Mouse (Mus musculus) CH12.LX (cell line): ENCODE measurements at regions not wholly inside any gene's neighbourhood (a gene's known extent, or its start where the extent isn't known, plus 50 kb on each side); places are given as distances from the start of the nearest gene placed in this dataset.
A peak's percentile ranks its signal among the peaks of the same experiment; 100 is the strongest.

Experiments
- DNase-seq: peaks from one replicate; pipeline ENCODE4 v3.0.0-alpha.2; 2013; ENCODE audit errors: extremely low read depth
- H3K27ac ChIP-seq: 2 replicates; pipeline ENCODE4 v1.5.1; 2012; ENCODE audit warnings: low read depth, mild to moderate bottlenecking, control low read depth, moderate library complexity; ENCODE audit not compliant: insufficient read depth
- H3K27me3 ChIP-seq: replicated peaks from 2 replicates; pipeline ENCODE3; 2012; ENCODE audit warnings: inconsistent platforms
- H3K36me3 ChIP-seq, 2 experiments: replicated peaks in 1 of 2; 2 replicates each; pipeline versions ENCODE3 to v1.6.1; 2012; ENCODE audit warnings: inconsistent platforms in 1 of 2, low read length in 1 of 2, mild to moderate bottlenecking in 1 of 2, mixed read lengths in 1 of 2, moderate library complexity in 1 of 2; ENCODE audit not compliant: control insufficient read depth in 1 of 2, insufficient read depth in 1 of 2
- H3K4me1 ChIP-seq, 2 experiments: 2 replicates each; pipeline ENCODE4 v1.6.1; 2012; ENCODE audit warnings: inconsistent platforms in 1 of 2, moderate library complexity in 1 of 2; ENCODE audit not compliant: insufficient read depth in 2 of 2, control insufficient read depth in 1 of 2
- H3K4me2 ChIP-seq: 2 replicates; pipeline ENCODE4 v1.6.1; 2012; ENCODE audit warnings: low read depth, mild to moderate bottlenecking, control low read depth; ENCODE audit not compliant: poor library complexity, insufficient read depth, severe bottlenecking
- H3K4me3 ChIP-seq, 3 experiments: fragments of 150-350 bp in 1 of 3; sonication (generic) in 1 of 3; replicated peaks in 1 of 3; 2 replicates each; pipeline versions ENCODE3 to v1.5.1; 2011 to 2012; ENCODE audit warnings: low read depth in 2 of 3, low read length in 2 of 3, mild to moderate bottlenecking in 2 of 3, moderate library complexity in 2 of 3, control low read depth in 1 of 3, improper control_type of control experiment in 1 of 3, inconsistent platforms in 1 of 3, mixed read lengths in 1 of 3; ENCODE audit not compliant: poor library complexity in 1 of 3
- H3K79me2 ChIP-seq: replicated peaks from 2 replicates; pipeline ENCODE4 v1.6.1; 2012; ENCODE audit warnings: mild to moderate bottlenecking, moderate library complexity; ENCODE audit not compliant: control insufficient read depth, poor library complexity, insufficient read depth, severe bottlenecking; ENCODE audit errors: extremely low read depth
- H3K9ac ChIP-seq: 2 replicates; pipeline ENCODE4 v1.6.1; 2012; ENCODE audit warnings: low read depth, mild to moderate bottlenecking, control low read depth, moderate library complexity; ENCODE audit not compliant: insufficient read depth
- H3K9me3 ChIP-seq: replicated peaks from 2 replicates; pipeline ENCODE3; 2012; ENCODE audit warnings: low read length, inconsistent platforms, mixed read lengths
- BHLHE40 ChIP-seq: IDR thresholded peaks from 2 replicates; pipeline ENCODE4 v1.6.1; 2011; ENCODE audit warnings: mild to moderate bottlenecking, low read depth, low read length, improper control_type of control experiment
- CTCF ChIP-seq, 2 experiments: IDR thresholded peaks in 1 of 2; conservative IDR thresholded peaks in 1 of 2; 2 replicates each; pipeline ENCODE4 v1.5.1; 2011 to 2012; ENCODE audit warnings: low read depth in 2 of 2, low read length in 2 of 2, improper control_type of control experiment in 1 of 2, inconsistent platforms in 1 of 2, mild to moderate bottlenecking in 1 of 2, moderate library complexity in 1 of 2
- E2F4 ChIP-seq: IDR thresholded peaks from 2 replicates; pipeline ENCODE4 v1.6.1; 2011; ENCODE audit warnings: low read depth, low read length, improper control_type of control experiment; ENCODE audit not compliant: insufficient replicate concordance
- EP300 ChIP-seq: IDR thresholded peaks from 2 replicates; pipeline ENCODE4 v1.6.1; 2011; ENCODE audit warnings: low read length, improper control_type of control experiment
- IRF4 ChIP-seq: IDR thresholded peaks from 2 replicates; pipeline ENCODE4 v1.6.1; 2014; ENCODE audit warnings: low read depth, mild to moderate bottlenecking, inconsistent platforms, low read length, improper control_type of control experiment
- JUN ChIP-seq: IDR thresholded peaks from 2 replicates; pipeline ENCODE4 v1.6.1; 2011; ENCODE audit warnings: low read depth, mild to moderate bottlenecking, low read length, improper control_type of control experiment, moderate library complexity; ENCODE audit not compliant: insufficient read depth
- JUND ChIP-seq: conservative IDR thresholded peaks from 2 replicates; pipeline ENCODE4 v1.6.1; 2011; ENCODE audit warnings: low read depth, low read length, improper control_type of control experiment
- MAZ ChIP-seq: IDR thresholded peaks from 2 replicates; pipeline ENCODE4 v1.6.1; 2012; ENCODE audit warnings: low read depth, mild to moderate bottlenecking, inconsistent platforms, low read length, improper control_type of control experiment, moderate library complexity
- MEF2A ChIP-seq: IDR thresholded peaks from 2 replicates; pipeline ENCODE4 v1.6.1; 2014; ENCODE audit warnings: low read depth, mild to moderate bottlenecking, inconsistent platforms, low read length, improper control_type of control experiment, borderline replicate concordance
- MYC ChIP-seq: IDR thresholded peaks from 2 replicates; pipeline ENCODE4 v1.6.1; 2011; ENCODE audit warnings: low read depth, mild to moderate bottlenecking, improper control_type of control experiment, low read length
- NELFE ChIP-seq: IDR thresholded peaks from 2 replicates; pipeline ENCODE4 v1.6.1; 2011; ENCODE audit warnings: low read depth, low read length, improper control_type of control experiment
- NRF1 ChIP-seq: IDR thresholded peaks from 2 replicates; pipeline ENCODE4 v1.6.1; 2014; ENCODE audit warnings: low read depth, mild to moderate bottlenecking, inconsistent platforms, low read length, improper control_type of control experiment, moderate library complexity
- POLR2A ChIP-seq: IDR thresholded peaks from 2 replicates; pipeline ENCODE4 v1.6.1; 2011; ENCODE audit warnings: low read depth, mild to moderate bottlenecking, improper control_type of control experiment, low read length
- POLR2AphosphoS2 ChIP-seq: IDR thresholded peaks from 2 replicates; pipeline ENCODE4 v1.6.1; 2011; ENCODE audit warnings: low read depth, low read length, improper control_type of control experiment
- RAD21 ChIP-seq: IDR thresholded peaks from 2 replicates; pipeline ENCODE4 v1.6.1; 2011; ENCODE audit warnings: low read depth, mild to moderate bottlenecking, low read length, improper control_type of control experiment, moderate library complexity
- RCOR1 ChIP-seq: conservative IDR thresholded peaks from 2 replicates; pipeline ENCODE4 v1.6.1; 2012; ENCODE audit warnings: low read depth, mild to moderate bottlenecking, inconsistent platforms, low read length, improper control_type of control experiment
- SIN3A ChIP-seq: IDR thresholded peaks from 2 replicates; pipeline ENCODE4 v1.6.1; 2012; ENCODE audit warnings: low read length, improper control_type of control experiment, inconsistent platforms
- TCF12 ChIP-seq: IDR thresholded peaks from 2 replicates; pipeline ENCODE4 v1.6.1; 2014; ENCODE audit warnings: low read depth, mild to moderate bottlenecking, inconsistent platforms, low read length, improper control_type of control experiment
- UBTF ChIP-seq: IDR thresholded peaks from 2 replicates; pipeline ENCODE4 v1.6.1; 2012; ENCODE audit warnings: low read depth, mild to moderate bottlenecking, inconsistent platforms, low read length, improper control_type of control experiment, moderate library complexity
- USF1 ChIP-seq: IDR thresholded peaks from 2 replicates; pipeline ENCODE4 v1.6.1; 2014; ENCODE audit warnings: low read depth, mild to moderate bottlenecking, inconsistent platforms, low read length, improper control_type of control experiment
- USF2 ChIP-seq: conservative IDR thresholded peaks from 2 replicates; pipeline ENCODE4 v1.6.1; 2011; ENCODE audit warnings: low read depth, low read length, improper control_type of control experiment
- ZKSCAN1 ChIP-seq: IDR thresholded peaks from 2 replicates; pipeline ENCODE4 v1.6.1; 2012; ENCODE audit warnings: low read depth, inconsistent platforms, low read length, improper control_type of control experiment, borderline replicate concordance
- ZMIZ1 ChIP-seq: IDR thresholded peaks from 2 replicates; pipeline ENCODE4 v1.6.1; 2012; ENCODE audit warnings: low read depth, mild to moderate bottlenecking, inconsistent platforms, low read length, improper control_type of control experiment
- dilution Hi-C: fragments of 300-500 bp; cut with MboI; formaldehyde crosslinking; loops from 2 replicates; pipeline ENCODE4 v1.14.3; 2020; ENCODE audit warnings: low sequenced_read_pairs; ENCODE audit not compliant: extremely low pct_unique_long_range_greater_than_20kb, extremely low pct_ligation_motif_present
- in situ Hi-C: fragments of 300-500 bp; cut with MboI; formaldehyde crosslinking; loops from 3 replicates; pipeline ENCODE4 v1.14.3; 2019; ENCODE audit warnings: low sequenced_read_pairs, low pct_ligation_motif_present, low pct_unique_long_range_greater_than_20kb, mixed read lengths

DNA sequence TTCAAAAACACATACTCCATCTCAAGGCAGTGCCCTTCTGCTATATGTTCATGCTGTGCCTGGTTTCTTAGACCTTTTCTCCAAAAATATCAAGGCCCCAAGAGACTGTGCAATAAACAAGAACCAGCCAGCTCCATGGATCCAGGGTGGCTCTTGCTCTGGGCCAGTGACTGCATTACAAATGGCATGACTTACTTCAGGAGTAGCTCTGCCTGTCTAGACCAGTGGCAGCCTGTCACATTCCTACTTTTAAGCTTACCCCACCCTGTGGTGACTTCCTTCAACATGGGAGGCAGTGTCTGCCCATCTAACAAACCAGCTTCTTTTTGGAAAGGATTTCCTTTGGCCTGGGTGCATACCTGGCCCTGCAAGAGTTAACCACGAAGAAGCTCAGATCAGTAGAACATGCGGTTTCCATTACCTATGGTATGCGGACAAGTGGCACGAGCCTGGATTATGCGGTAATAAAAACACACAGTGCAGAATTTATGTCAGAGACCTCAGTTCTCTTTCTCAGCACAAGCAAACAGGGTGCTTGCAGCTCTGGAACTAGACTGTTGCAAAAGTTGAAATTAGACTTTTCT lies 418.8 kb upstream of the Zfp462 start:
- H3K4me3 ChIP-seq: no peak overlapping the region
- H3K36me3 ChIP-seq: no peaks in the 10 kb centered on the region
- no peak for DNase-seq
- H3K79me2 ChIP-seq: no peaks in the 10 kb centered on the region
- TF ChIP-seq ZKSCAN1 (no peak), JUN (no peak), MEF2A (no peak), ZMIZ1 (no peak), E2F4 (no peak), BHLHE40 (no peak), JUND (no peak), SIN3A (no peak), TCF12 (no peak), NRF1 (no peak), MAZ (no peak), NELFE (no peak)
- H3K27me3 ChIP-seq: no peaks in the 10 kb centered on the region
- no peak overlapping the region for H3K27ac ChIP-seq
- no peak overlapping the region for H3K4me2 ChIP-seq
- H3K9me3 ChIP-seq: peaks cover 17% of the 10 kb centered on the region
- peaks cover 0 to 9% of the 10 kb centered on the region in 2 experiments; a peak in 2 of 4 replicates for H3K4me1 ChIP-seq
- no peak overlapping the region for H3K9ac ChIP-seq
- dilution Hi-C loops (no loop called here), in situ Hi-C loops (no loop called here)

DNA sequence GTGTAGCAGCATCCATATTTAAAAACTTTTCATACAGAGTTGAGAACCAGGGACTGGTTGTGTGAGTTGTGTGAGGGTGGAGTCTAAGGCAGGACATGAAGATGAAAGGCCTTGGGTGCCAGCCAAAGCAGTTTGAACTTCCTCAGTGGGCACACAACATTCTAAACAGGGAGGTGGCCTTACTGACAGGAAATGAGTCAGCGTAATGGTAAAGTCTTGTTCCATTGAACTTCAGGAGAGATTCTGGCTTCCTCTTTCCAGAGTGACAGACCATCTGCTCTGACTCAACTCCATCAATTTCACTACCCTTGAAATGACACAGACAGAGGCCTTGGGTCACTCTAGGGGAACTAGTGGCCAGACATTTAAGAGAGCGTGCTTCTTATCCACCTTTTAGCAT lies 417.2 kb upstream of the Zfp462 start:
- dilution Hi-C loops: no loop called here
- Histone ChIP-seq H3K9ac (no peak overlapping the region), H3K79me2 (no peaks in the 10 kb centered on the region), H3K27ac (no peak overlapping the region), H3K9me3 (peaks cover 22% of the 10 kb centered on the region), H3K36me3 (no peaks in the 10 kb centered on the region), H3K4me3 (no peak overlapping the region), H3K27me3 (no peaks in the 10 kb centered on the region), H3K4me1 (peaks cover 0 to 9% of the 10 kb centered on the region in 2 experiments; a peak in 2 of 4 replicates), H3K4me2 (no peak overlapping the region)
- DNase-seq: peak; percentile 62
- in situ Hi-C loops: no loop called here
- TF ChIP-seq UBTF: no peak
- TF ChIP-seq RAD21: no peak
- TF ChIP-seq ZKSCAN1: no peak
- TF ChIP-seq E2F4: no peak
- peak; percentile 48; the same call in 1 of the 2 replicates for TF ChIP-seq IRF4
- TF ChIP-seq TCF12: no peak
- TF ChIP-seq RCOR1: no peak
- TF ChIP-seq EP300: peak; percentile 66
- no peak for TF ChIP-seq POLR2AphosphoS2
- no peak for TF ChIP-seq CTCF (conservative IDR thresholded peaks at IDR 0.05 in 1 of 2, IDR thresholded peaks at IDR 0.05 in 1 of 2; ENCODE audit: low read depth in 2 of 2, low read length in 2 of 2)
- no peak for TF ChIP-seq POLR2A
- no peak for TF ChIP-seq MEF2A
- TF ChIP-seq USF2: no peak
- no peak for TF ChIP-seq USF1
- TF ChIP-seq MYC: no peak
- TF ChIP-seq SIN3A: no peak
- no peak for TF ChIP-seq NELFE
